Mouse (Mus musculus): ENCODE results near the gene Uxt. TPM values are rescaled to one million over a fixed set of nuclear protein-coding genes. Genes with fewer than 3 reads are reported as not detected.

The Uxt gene
- total and polyA plus RNA-seq, 3 experiments, result 38.8 to 42.3 (median 40.1) TPM

DNA sequence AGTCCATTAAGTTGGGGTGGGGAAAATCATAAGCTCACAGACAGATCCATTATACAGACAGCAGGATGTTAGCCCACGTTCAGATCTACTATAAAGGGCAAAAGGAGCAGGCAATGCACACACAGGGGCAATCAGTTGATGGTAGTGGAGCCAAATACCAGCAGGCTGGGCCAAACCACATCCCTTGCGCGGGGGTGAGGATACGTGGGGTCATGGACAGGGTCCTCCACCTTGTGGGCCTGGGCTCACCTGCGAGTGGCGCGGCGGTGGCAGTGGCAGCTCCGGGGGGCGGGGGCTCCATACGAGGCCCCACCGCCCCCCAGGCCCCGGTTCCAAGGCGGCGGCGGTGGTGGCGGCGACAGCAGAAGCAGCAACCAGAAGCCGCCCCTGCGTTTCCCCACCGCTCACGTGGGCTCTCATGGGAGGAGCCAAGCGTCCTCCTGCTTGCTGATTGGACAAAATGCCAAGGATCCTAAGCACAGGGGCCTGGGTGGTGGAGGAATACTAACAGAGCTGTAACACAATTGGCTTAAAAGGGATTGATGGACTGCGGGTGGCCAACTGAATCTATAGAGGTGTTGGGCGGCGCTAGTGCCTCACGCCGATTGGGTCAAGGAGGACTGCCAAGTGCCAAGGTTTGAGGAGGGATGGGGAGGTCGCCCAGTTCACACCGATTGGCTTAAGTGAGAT lies 11.5 kb downstream of the Uxt start, which contains the start of gene Elk1:
Elk1 (minus strand) TSS at position 418 of the 690 bp plus-strand sequence.
- in situ Hi-C loops (cut with MboI; ENCODE audit: low pct_ligation_motif_present, low pct_unique_long_range_greater_than_20kb, low sequenced_read_pairs), result loop anchor here (10.0 kb wide), 1 partner anchor 116 kb away; no protein-coding TSS in a partner anchor
- no peaks in the 10 kb centered on the region for H3K9me3 ChIP-seq (replicated peaks; ENCODE audit: low read length)

DNA sequence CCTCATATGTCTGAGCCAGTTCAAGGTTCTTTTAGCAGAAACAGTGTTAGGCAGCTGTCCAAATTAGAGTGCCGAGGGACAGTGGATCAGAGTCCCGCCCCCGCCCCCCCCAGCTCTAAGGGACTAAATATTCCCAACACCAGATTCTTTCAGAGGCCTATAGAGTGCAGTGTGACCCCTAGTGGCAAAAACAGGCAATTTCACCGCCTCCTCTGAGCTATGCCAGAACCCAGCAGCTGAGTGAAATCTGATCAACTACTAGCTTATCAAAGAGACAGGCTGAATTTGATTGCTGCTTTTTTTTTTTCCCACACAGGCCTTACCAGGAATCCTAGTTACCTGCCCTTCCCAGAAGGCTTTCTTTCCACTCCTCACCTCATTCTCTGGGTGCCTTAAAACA lies 15.8 kb downstream of the Uxt start:
- Histone ChIP-seq H3K4me1 (ENCODE audit: control insufficient read depth in 1 of 2, insufficient read depth in 2 of 2) (peaks cover 0 to 3% of the 10 kb centered on the region in 2 experiments; a peak in 1 of 4 replicates), H3K9ac (ENCODE audit: insufficient read depth, low read depth) (no peak overlapping the region), H3K4me2 (ENCODE audit: insufficient read depth, low read depth, poor library complexity, severe bottlenecking) (no peak overlapping the region), H3K9me3 (replicated peaks; ENCODE audit: low read length) (no peaks in the 10 kb centered on the region), H3K36me3 (replicated peaks in 1 of 2; ENCODE audit: control insufficient read depth in 1 of 2, insufficient read depth in 1 of 2, low read length in 1 of 2) (peaks cover 3 to 6% of the 10 kb centered on the region in 2 experiments), H3K27ac (ENCODE audit: insufficient read depth, low read depth) (no peak overlapping the region), H3K79me2 (replicated peaks; ENCODE audit: control insufficient read depth, extremely low read depth, insufficient read depth, poor library complexity, severe bottlenecking) (no peaks in the 10 kb centered on the region), H3K4me3 (replicated peaks in 1 of 3; ENCODE audit: low read depth in 2 of 3, low read length in 2 of 3, poor library complexity in 1 of 3) (no peak overlapping the region), H3K27me3 (replicated peaks) (no peaks in the 10 kb centered on the region)
- dilution Hi-C loops (cut with MboI; ENCODE audit: extremely low pct_ligation_motif_present, extremely low pct_unique_long_range_greater_than_20kb, low sequenced_read_pairs), result no loop called here
- in situ Hi-C loops (cut with MboI; ENCODE audit: low pct_ligation_motif_present, low pct_unique_long_range_greater_than_20kb, low sequenced_read_pairs), result loop anchor here (25.0 kb wide), 1 partner anchor 284 kb away; the partner anchor contains the start of gene Uba1
- TF ChIP-seq RAD21 (IDR thresholded peaks at IDR 0.05; ENCODE audit: low read depth, low read length) (peak; percentile 51), SMC3 (IDR thresholded peaks at IDR 0.05; ENCODE audit: low read depth, low read length) (peak; percentile 67), SIN3A (IDR thresholded peaks at IDR 0.05; ENCODE audit: low read length) (no peak), CTCF (conservative IDR thresholded peaks at IDR 0.05 in 1 of 2, IDR thresholded peaks at IDR 0.05 in 1 of 2; ENCODE audit: low read depth in 2 of 2, low read length in 2 of 2) (peak; percentile 18 to 65; a peak in 2 of 4 replicates)
- peak; percentile 38 for DNase-seq (ENCODE audit: extremely low read depth)

More for the DNA sequence above, 11.5 kb downstream of the Uxt start, which contains the start of gene Elk1:
- Histone ChIP-seq H3K36me3 (replicated peaks in 1 of 2; ENCODE audit: control insufficient read depth in 1 of 2, insufficient read depth in 1 of 2, low read length in 1 of 2) (peaks cover 3 to 14% of the 10 kb centered on the region in 2 experiments), H3K4me2 (ENCODE audit: insufficient read depth, low read depth, poor library complexity, severe bottlenecking) (peak within 1 kb of the TSS; percentile 50; the same call in 1 of the 2 replicates), H3K9ac (ENCODE audit: insufficient read depth, low read depth) (peak within 1 kb of the TSS; percentile 63), H3K79me2 (replicated peaks; ENCODE audit: control insufficient read depth, extremely low read depth, insufficient read depth, poor library complexity, severe bottlenecking) (no peaks in the 10 kb centered on the region), H3K27me3 (replicated peaks) (no peaks in the 10 kb centered on the region), H3K4me3 (replicated peaks in 1 of 3; ENCODE audit: low read depth in 2 of 3, low read length in 2 of 3, poor library complexity in 1 of 3) (peak within 1 kb of the TSS; percentile 62 to 86 (median 64)), H3K27ac (ENCODE audit: insufficient read depth, low read depth) (0 out of 2 replicates have a peak within 1 kb of the TSS, but pooled peaks have one; percentile 28), H3K4me1 (ENCODE audit: control insufficient read depth in 1 of 2, insufficient read depth in 2 of 2) (peaks cover 0 to 4% of the 10 kb centered on the region in 2 experiments; a peak in 1 of 4 replicates)
- peak; percentile 90 for DNase-seq (ENCODE audit: extremely low read depth)
- 0 out of 2 replicates have a peak, but pooled peaks have one; percentile 2 for TF ChIP-seq MXI1 (IDR thresholded peaks at IDR 0.05; ENCODE audit: low read depth, low read length)
- peak; percentile 33; the same call in 1 of the 2 replicates for TF ChIP-seq BHLHE40 (IDR thresholded peaks at IDR 0.05; ENCODE audit: low read depth, low read length)
- TF ChIP-seq POLR2AphosphoS2 (IDR thresholded peaks at IDR 0.05; ENCODE audit: low read depth, low read length), result no peak
- TF ChIP-seq USF1 (IDR thresholded peaks at IDR 0.05; ENCODE audit: low read depth, low read length), result peak; percentile 76
- TF ChIP-seq CHD2 (IDR thresholded peaks at IDR 0.05; ENCODE audit: low read length), result peak; percentile 46
- peak; percentile 45; the same call in 1 of the 2 replicates for TF ChIP-seq POLR2A (IDR thresholded peaks at IDR 0.05; ENCODE audit: low read depth, low read length)
- no peak for TF ChIP-seq TBP (conservative IDR thresholded peaks at IDR 0.05; ENCODE audit: low read depth, low read length)
- TF ChIP-seq USF2 (conservative IDR thresholded peaks at IDR 0.05; ENCODE audit: low read depth, low read length), result peak; percentile 59
- dilution Hi-C loops (cut with MboI; ENCODE audit: extremely low pct_ligation_motif_present, extremely low pct_unique_long_range_greater_than_20kb, low sequenced_read_pairs), result no loop called here
